Mouse (Mus musculus) retina, adult 2 months (tissue): ENCODE data around the gene Nudt22.
"Not testable (repeated sequence)": the region's sequence is repeated elsewhere in the genome, so short reads cannot be mapped to it uniquely, and the experiment has no call there.

ENCODE experiments used
- DNase-seq: peaks from one replicate; pipeline ENCODE4 v3.0.0-alpha.2; 2012; ENCODE audit warnings: low read depth, low spot score

Gene Nudt22

DNA sequence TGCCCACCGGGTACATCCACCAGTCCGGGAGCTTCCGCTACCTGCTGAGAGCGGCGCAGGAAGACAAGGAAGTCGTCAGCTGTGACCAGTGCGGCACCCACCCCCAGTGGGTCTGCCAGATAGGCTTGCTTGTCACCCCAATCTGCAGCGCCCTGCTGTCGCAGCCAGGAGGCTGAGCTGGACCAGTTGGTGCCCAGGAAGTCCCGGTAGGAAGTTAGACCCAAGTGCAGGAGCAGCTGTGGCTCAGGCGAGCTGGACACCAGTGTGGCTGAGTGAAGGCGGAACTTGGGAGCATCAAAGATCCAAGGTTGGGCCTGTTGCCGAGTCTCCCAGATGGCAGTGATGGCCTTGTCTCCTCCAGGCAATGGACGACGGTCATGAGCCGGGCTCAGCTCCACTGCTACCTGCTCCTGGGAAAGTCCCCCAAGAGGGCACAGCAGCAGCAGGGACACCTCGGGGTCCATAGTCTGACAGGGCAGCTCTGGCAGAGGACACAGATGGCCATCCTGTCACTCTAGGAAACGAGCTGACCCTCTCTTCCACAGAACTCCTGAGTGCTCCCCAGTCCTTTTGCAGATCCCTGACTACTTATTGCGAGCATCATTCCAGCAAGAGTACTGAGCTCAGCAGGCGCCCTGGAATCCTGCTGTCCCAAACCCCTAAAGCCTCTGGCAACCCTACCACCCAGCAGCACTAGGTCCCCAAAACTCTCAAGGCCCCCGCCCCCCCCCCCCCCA, 494 bp downstream of the Nudt22 start:
- DNase-seq: no peak

GRCm38 (mm10) chr19:6994489-6994888, 1.4 kb downstream of the Nudt22 start:
- DNase-seq: no peak

DNA sequence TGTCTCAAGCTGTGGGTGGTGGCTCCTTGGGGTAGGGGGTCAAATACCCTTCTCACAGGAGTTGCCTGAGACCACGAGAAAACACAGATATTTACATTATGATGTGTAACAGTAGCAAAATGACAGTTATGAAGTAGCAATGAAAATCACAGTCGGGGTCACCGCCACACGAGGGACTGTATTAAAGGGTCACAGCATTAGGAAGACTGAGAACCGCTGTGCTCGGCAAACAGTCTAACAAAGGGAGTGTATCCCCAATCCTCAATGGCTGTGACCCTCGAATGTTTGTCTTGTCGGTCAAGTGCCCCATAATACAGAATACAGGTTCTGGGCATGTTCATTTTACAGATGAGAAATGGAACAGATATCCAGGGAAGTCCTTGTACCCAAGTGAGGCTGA, 1.9 kb downstream of the Nudt22 start:
- DNase-seq: no peak

DNA sequence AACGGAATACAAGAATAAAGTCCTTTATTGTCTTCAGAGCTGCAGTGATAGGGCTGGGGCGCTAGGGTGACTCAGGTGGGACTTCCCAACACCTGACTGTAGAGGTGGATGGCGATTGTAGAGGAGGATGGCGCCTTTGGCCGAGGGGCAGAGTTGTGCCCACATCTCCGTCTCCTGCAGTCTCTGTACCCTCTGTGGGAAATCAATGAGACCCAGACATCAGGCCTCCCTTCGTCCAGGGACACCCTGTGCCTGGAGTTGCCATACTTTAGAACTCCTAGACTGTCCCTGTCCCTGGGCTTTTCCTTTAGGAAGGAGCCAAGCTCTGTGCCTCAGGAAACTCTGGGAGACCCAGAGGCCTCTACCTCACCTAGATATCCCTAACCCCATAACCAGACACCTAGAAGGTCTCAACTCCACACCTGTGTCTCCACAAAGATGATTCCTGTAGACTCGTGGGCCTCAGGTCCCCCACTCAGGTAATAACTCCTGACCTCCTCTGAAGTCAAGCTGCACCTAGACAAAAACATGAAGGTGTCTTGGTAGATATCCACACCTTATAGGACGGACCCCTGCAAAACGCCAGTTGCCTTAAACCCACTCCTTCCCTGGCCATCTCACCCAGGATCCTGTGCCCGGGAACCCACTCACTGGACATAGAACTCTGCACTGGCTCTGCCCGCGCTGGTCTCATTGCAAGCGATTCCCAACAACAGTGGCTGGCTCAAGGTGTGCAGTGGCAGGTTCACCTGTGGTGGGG, 2.7 kb downstream of the Nudt22 start:
- DNase-seq: no peak

DNA sequence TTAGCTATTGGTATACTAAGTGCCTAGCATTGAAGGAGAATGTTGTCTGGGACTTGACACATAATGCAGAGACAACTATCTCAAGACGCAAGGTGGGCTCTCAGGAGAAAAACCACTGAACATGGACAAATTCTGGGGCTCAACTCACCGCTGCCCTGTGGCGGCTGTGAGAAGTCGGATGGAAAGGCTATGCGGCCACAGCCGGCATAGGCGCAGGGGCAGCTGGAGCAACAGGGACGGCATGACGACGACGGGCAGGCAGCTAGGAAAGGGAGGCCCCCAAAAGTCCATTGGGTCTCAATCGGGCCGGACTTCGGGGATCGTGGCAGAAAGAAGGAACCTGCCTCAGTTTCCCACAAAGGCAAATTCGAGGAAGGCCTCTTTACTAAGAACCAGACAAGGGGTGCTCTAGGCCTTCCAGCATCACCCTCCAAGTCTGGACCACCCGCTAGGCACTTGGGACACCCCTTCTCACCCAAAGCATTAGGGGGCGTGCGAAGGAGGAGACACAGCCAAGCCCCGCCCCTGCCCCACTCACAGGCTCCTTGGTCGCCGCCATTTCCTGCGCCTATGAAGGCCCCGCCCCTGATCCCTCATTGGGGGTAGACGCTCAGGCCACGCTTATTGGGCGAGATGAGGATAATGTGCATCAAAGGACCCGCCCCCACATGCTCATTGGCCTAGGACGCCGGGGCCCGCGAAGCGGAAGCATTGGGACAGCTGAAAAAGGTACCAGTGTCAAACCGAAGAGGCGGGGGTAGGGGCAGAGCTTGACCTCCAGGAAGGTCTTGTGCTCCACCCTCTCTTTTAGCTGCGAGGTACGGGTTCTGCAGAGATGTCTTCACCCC, 3.7 kb downstream of the Nudt22 start, which contains the start of gene Dnajc4:
TSS of gene Dnajc4 (minus strand) at position 562 of the 848 bp plus-strand sequence.
- DNase-seq: peak; percentile 83

- not testable (repeated sequence) for DNase-seq
These were observed 4.8 kb downstream of the Nudt22 start for GRCm38 (mm10) chr19:6991166-6991565.

DNA sequence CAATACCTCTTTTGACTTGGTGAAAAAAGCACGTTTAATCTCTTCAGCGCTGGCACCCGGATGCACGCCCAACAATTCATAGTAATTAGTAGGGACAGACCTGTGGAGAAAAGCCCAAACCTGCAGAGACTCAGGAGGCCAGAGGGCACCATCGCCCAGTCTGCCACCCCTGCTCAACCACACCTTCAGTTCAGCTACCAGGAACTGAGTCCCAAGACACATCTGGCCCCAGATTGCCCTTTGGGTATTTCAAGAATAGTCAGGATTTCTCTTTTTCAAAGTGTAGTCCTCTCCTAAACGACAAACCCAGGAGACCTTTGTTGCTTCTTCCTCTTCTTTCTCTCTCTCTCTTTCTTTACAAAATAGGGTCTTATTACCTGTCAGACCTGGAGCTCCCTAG, 5.2 kb downstream of the Nudt22 start:
- no peak for DNase-seq

DNA sequence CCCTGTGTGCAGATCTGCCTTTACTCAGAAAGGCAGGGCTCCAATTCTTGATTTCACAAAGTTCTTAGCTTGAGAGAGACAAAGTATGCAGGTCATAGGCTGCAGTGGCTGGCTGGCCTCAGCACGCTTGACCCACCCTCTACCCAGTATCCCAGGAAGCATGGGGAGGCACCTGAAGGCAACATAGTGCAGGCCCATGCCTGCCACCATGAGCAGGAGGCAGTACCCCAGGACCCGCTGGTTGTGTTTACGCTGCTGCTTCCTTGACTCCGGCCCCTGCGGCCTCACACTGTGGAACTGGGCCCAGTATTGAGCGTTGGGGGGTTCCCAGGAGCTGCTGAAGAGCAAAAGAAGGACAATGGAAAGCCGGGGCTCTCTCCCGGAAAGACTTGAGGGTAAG, 6.7 kb downstream of the Nudt22 start:
- DNase-seq: no peak

GRCm38 (mm10) chr19:6987904-6988285, 8.0 kb downstream of the Nudt22 start:
- no peak for DNase-seq

GRCm38 (mm10) chr19:6987061-6987903, 8.6 kb downstream of the Nudt22 start, which contains the start of gene Vegfb:
Vegfb (minus strand) TSS chr19:6987651.
- DNase-seq: no peak

DNA sequence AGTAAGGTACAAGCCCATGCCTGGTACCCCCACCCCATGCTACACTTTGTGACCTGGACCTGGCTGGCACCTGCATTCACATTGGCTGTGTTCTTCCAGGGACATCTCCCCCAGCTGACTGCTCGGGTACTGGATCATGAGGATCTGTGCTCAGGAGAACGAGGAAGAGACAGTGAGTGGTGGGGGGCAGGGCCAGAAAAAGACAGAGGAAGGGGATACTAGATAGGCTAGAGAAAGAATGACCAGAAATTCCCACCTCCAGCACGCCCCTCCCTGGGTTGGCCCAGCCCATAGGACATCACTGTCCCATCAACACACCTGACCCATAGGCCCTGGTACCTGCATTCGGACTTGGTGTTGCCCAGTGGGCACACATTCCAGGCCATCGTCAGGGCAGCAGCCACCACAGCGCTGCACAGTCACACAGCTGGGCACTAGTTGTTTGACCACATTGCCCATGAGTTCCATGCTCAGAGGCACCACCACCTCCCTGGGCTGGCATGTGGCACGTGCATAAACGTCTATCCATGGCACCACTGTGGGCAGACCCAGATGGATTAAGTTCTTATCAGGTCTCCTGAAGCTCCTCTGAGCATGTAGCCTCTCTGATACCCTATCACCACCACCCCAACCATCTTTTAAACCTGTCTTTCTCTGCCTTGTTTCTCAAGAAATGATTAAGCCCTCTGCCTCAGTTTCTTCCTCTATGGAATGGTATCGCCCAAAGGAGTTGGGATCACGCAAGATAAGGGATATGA, 9.8 kb downstream of the Nudt22 start:
- DNase-seq: no peak

DNA sequence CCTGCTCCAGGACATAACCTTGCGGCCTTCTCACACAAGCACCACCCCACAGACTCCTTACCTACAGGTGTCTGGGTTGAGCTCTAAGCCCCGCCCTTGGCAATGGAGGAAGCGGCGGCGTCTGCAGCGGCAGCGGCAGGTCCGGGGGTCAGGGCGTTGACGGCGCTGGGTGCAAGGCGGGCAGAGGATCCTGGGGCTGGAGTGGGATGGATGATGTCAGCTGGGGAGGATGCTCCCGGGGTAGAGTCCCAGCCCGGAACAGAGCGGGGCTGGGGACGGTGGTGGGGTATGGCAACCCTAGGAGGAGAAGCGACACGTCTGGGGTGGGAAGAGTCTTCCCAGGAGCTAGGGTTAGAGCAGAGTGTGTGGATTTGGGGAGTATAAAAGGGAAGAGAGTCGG, 10.6 kb downstream of the Nudt22 start:
- DNase-seq: no peak

GRCm38 (mm10) chr19:6983621-6984020, 12.3 kb downstream of the Nudt22 start:
- DNase-seq: no peak

DNA sequence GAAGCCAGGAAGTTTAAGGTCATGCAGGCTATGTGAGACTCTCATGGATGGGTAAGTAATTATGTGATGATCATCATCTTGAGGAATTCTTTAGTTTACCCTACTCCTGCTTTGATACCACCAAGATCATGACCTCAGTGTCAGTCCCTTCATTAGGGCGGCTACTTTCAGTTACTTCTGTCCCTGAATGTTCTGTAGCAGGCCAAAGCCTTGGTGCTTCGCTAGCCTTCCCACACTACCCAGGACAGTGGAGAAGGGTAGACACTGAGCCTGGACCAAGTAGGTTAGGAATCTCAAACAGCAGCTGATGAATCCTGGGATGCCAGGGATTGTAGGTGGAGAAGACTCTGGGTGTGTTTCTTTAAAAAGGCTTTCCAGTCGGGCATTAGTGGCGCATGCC, 14.5 kb downstream of the Nudt22 start:
- no peak for DNase-seq

DNA sequence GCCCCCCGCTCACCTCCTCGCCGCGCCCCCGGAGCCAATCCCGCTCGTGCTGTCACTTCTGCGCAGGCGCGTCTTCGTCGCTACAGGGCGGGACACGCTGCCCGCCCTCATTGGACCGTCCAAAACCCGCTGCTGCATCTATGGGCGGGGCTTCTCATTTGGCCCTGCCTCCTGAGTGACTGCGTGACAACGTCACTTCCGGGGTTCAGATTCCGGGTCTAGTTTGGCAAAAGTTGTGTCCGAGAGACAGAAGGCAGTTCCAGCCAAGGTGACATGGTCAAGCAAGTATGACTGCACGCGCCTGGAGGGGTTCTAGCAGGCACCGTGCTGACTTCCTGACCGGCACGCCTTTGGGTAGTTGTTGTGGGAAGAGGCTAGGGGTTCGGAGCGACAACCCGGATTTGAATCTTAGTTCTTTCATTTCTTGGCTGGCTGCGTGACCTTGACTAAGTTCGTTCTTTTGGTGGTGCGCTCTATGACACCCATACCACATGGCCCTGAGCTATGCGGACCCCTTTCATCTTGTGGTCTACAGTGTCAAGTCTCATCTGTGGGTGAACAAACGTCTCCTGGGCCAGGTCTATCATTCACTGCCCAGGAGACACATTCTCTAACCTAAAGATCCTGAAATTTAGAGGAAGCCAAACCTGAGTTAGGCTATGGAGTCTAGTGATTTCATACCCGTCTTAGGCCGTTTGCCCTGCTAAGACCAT, 15.4 kb downstream of the Nudt22 start, which contains the start of gene Fkbp2:
TSS of gene Fkbp2 (minus strand) at position 121 of the 713 bp plus-strand sequence.
- DNase-seq: peak; percentile 98

- peak; percentile 97 for DNase-seq
These were observed 16.2 kb downstream of the Nudt22 start for GRCm38 (mm10) chr19:6979486-6980380.

GRCm38 (mm10) chr19:6979001-6979479, 16.9 kb downstream of the Nudt22 start:
- DNase-seq: no peak

DNA sequence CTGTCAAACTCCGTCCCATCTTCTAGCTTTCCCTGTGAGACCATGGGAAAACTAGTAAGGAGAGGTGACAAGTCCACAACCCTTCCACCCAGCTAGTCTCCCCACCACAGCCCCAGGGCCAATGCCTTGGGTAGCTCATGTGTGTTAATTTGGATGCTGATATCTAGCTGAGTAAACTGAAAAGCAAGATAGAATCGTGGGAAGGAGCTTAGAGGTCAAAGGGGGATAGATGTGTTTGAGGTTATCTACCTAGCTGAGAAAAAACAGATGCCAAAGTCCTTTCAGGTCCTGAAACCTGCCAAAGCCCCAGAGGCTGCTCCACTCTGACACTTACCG, 17.3 kb downstream of the Nudt22 start:
- DNase-seq: no peak
